Mouse (Mus musculus) monocyte, adult 5-6 weeks (primary cell): ENCODE measurements around the gene Morf4l2. TPM values are rescaled to one million over a fixed set of nuclear protein-coding genes. Genes with fewer than 3 reads are reported as not detected.
"Not testable (repeated sequence)": the region's sequence is repeated elsewhere in the genome, so short reads cannot be mapped to it uniquely, and the experiment has no call there.

Experiments used
- ATAC-seq: fragments of 153-309, 156-312 bp; replicated peaks from 2 replicates; pipeline ENCODE4 v1.8.0; 2017; ENCODE audit warnings: mild to moderate bottlenecking; ENCODE audit not compliant: low TSS enrichment, insufficient number of reproducible peaks, severe bottlenecking, poor library complexity, low FRiP score
- total RNA-seq: library from RNA; stranded (forward); fragments of 200-1000, 200-491, 200-594 nt; gene quantifications from 3 replicates; pipeline ENCODE4 v1.2.3, GENCODE M21; 2017

The Morf4l2 gene
- total RNA-seq, 1 experiment from 2014 or later: 197 TPM

DNA sequence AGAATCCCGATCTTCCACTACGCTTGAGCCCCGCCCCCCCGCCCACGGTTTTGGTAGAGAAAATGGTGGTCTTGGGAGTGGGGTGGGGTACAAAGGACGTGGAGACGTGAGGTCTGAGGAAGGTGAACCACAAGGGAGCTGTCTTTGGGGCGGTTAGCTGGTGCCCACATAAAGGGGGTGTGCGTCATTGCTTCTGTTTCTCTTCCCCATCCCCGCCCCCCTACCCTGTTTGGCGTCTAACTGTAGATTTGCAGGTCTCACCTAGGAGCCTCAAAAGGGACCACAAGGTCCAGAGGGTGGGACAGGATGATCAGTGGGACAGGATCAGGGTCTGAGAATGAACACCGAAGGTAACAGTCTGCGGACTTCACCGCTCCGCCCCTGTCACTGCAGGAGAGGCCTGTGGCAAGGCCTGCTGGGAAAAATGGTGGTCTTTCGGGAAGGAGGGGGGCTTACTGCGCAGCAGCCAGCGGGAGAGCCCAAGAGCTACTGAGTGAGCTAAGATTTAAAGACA, 35.3 kb downstream of the Morf4l2 start:
- ATAC-seq: no peak

DNA sequence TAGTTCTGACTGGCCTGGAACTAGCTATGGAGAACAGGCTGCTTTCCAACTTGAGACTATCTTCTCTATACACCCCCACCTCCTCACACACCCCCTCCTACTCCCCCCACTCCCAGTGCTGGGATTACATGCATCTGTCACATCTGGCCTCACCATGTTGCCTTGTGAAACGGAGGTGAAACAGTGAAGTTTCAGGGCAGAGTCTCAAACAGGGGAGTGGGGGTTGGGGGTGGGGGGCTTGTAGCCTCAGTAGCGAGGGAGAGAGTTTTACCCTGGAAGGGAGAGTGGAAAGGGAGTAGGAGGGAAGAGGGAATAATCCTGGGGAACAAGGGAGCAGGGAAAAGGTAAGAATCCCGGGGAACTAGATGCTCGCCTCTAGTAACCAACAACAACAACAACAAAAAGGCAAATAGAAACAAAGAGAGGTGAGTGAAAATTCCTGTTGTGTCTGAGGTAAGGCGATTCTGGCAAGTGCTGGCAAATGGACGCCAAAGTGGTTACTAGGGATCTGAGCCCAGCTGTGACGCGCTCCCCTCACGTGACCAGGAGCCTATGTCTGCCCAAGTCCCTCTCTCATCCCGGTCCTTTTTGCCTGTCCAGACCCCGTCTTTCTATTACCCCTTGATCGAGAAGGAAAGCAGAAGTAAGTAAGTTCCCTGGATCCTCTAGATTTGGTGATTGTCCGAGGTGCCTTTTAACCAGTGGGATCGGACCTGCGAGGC, 35.9 kb downstream of the Morf4l2 start, which contains the start of gene Tceal1:
Gene Tceal1 (plus strand): TSS at position 537 of the 722 bp plus-strand sequence.
- ATAC-seq: no peak

DNA sequence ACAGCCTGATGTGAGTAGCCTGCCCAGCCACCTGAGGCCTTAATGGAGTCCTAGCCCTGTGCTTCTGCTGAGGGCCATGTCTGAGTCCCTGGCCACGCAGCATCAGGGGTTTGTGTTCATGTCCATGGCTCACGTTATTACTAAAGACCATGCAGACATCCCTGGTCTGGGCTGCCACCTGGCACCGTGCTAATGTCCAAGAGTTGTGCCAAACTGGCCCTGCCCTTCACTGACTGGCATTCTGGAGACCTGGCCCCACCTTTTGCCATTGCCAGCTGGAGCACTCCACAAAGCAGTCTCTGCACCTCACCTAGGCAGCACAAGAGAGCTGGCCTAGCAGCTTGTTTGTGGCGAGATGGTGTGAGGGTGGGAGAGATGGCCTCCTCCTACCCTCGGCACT, 50.3 kb downstream of the Morf4l2 start:
- ATAC-seq: no peak

DNA sequence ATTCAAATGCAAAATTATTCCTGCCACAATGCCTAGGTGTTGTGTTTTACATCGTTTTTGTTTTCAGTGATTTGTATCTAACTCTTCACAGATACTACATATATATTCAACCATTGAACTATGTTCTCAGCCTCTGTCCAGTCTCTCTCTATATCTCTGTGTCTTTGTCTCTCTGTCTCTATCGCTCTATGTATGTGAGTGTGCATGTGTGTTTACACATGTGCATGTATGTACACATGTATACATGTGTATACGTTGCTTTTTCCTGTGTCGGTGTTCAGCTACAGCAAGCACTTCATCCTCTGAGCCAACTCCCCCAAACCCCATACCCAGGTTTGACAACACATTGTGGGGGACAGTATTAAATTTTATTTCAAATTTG, 51.2 kb downstream of the Morf4l2 start:
- no peak for ATAC-seq

DNA sequence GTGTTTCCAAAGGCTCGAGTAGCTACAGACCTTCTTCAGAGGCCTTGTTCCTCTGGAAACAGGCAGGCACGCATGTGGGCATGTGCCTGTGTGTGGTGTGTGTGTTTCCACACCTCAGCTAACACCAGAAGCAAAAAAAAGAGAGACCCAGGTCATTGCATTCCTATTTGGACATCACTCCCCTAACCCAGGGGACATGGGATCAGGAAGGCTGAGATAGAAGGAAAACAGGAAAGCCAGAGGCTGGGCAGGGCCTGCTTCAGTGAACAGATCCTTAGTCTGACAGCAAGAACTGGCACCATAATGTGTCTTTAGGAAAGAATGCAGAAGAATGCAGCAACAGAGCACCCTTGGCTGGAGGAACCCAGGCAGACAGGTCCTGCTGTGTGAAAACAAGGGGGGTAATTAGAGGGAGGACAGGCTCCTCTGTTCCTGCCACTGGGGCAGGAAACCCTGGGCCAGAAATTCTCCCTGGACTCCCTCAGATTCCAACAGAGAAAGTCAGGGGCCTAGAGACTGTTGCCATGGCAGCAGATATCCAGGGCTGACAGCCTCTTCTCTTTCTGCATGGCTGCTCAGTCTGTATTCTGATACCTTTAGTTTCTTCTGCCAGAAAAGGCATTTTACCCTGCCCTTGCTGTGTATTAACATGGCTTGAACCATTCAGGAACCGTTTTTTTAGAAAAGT, 51.7 kb downstream of the Morf4l2 start:
- not testable (repeated sequence) for ATAC-seq

Other genes with a start within 250 kb of the Morf4l2 start
- not detected in 3 replicates for gene Kir3dl1, start 225.7 kb downstream of the Morf4l2 start, total RNA-seq
- not detected in 3 replicates for gene Kir3dl2, start 199.6 kb downstream of the Morf4l2 start, total RNA-seq
- gene Tceal3, start 152.8 kb downstream of the Morf4l2 start, total RNA-seq: 1.8 TPM in 1 of 3 replicates, not detected in the others
- not detected in 3 replicates for gene Tceal1, start 35.7 kb downstream of the Morf4l2 start, total RNA-seq
- gene Glra4, start 36.5 kb upstream of the Morf4l2 start, total RNA-seq: not detected in 3 replicates
- 0.75 to 3.2 TPM (median 1.3 TPM) in 3 replicates for gene Plp1, start 79.0 kb upstream of the Morf4l2 start, total RNA-seq
- not detected in 3 replicates for gene Rab9b, start 125.1 kb upstream of the Morf4l2 start, total RNA-seq
- not detected in 3 replicates for gene H2bfm, start 183.6 kb upstream of the Morf4l2 start, total RNA-seq
- 4.2 TPM in 1 of 3 replicates, not detected in the others for gene Tmsb15b2, start 231.8 kb upstream of the Morf4l2 start, total RNA-seq
- gene Tmsb15l, start 233.2 kb upstream of the Morf4l2 start, total RNA-seq: 3.4 to 20.1 TPM (median 12.2 TPM) in 3 replicates
- gene Tmsb15b1, start 233.2 kb upstream of the Morf4l2 start, total RNA-seq: 13.1 to 21.8 TPM (median 16.5 TPM) in 3 replicates
- 1.5 to 16.1 TPM (median 3.5 TPM) in 3 replicates for gene Zcchc18, start 249.5 kb upstream of the Morf4l2 start, total RNA-seq